Mouse (Mus musculus) layer of hippocampus, postnatal 10 days (tissue): ENCODE data around the gene Gm5426. TPM values are rescaled to one million over a fixed set of nuclear protein-coding genes. Genes with fewer than 3 reads are reported as not detected.
"Not testable (repeated sequence)": the region's sequence is repeated elsewhere in the genome, so short reads cannot be mapped to it uniquely, and the experiment has no call there.

ENCODE experiments used
- DNase-seq, 2 experiments: peaks; one replicate each; pipeline ENCODE4 v3.0.0; 2021; ENCODE audit warnings: low spot score in 2 of 2
- long read RNA-seq: library from polyadenylated mRNA; stranded (forward); transcript quantifications from one replicate; pipeline ENCODE4 v2.0.0, GENCODE M21; 2023
- total RNA-seq, 2 experiments: library from RNA; stranded (reverse); gene quantifications; 2 replicates each; pipeline ENCODE4 v1.2.3; 2021

Gm5426 gene
- total RNA-seq, result not detected
- long read RNA-seq, result 0 reads

DNA sequence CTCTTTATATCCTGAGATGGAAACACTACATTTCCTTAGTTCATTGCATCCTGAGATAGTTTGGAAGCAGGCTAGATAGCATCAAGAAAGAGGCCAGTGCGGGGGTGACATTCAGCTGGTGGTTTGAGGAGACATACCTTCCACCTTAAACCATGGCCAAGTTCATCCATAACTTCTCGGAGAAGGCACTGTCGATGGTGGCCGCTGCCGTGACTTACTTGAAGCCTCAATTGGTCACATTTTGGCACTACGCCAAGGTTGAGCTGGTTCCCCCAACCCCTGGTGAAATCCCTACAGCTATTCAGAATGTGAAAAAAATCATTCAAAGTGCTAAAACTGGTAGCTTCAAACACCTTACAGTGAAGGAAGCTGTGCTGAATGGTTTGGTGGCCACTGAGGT lies at the start of gene Gm5426:
Gene Gm5426 (plus strand): TSS at position 153 of the 400 bp plus-strand sequence.
- not testable (repeated sequence) for DNase-seq

DNA sequence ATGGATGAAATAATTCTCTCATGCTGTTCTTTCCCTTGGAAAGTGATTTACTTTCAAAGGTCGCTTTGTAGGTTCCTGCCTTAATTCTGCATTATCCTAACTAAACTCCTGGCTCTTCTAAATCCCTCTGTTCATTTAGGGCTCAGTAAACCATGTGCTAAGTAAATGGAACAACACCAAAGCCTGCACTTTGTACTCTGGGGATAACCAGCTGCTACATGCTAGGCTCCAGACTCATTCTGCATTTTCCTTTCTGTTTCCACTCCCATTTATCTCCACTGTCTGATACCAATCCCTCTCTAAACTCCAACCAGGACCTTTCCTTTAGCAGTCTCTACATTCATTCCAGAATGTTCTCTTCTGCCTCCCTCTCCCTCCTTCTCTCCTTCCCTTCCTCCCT lies 46.7 kb upstream of the Gm5426 start:
- DNase-seq, result no peak

DNA sequence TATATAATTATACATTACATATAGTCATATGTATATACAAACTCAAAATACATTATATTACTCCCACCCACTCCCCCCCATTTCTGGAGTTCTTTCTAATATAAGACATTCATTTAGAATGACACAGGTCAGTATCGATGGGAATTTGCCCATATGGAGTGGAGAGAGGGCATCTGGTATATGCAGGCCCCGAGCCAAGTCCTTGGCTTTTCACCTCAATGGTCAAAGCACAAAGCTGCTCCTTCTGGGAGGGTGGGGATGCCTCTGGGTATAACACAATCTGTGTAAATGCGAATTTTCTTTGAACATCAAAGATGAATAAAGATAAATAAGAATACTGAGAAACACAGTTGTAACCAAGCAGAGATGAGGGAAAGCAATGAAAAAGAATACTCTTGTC lies 46.0 kb upstream of the Gm5426 start:
- DNase-seq, result no peak

DNA sequence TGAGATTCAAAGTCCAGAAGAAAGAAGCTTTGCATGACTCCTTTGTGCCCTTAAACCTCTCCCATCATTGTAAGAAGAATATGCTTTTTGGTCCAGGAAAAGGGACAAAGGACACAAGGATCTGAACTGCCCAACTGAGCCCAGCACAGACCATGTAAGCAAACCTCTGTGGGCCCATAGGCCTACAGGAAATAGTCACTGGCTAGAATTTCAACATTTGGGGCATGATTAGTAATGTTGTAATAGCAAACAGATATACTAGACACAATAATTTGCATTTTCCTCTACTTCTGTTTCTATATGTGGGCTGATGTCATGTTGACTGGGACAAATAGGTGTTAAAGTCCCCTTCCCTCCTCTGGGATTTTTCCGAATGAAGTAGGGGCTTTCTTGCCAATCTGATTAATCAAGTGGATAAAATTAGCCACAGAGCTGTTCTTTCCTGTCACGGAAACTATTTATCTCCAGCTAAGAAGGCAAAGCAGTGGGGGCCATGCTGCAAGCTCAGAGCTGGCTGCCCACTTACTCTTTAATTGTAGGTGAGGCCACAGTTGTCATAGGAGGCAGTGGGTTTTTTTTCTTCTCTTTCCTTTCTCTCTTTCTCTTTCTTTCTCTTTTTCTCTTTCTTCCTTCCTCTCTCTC lies 42.4 kb upstream of the Gm5426 start:
- no peak for DNase-seq

DNA sequence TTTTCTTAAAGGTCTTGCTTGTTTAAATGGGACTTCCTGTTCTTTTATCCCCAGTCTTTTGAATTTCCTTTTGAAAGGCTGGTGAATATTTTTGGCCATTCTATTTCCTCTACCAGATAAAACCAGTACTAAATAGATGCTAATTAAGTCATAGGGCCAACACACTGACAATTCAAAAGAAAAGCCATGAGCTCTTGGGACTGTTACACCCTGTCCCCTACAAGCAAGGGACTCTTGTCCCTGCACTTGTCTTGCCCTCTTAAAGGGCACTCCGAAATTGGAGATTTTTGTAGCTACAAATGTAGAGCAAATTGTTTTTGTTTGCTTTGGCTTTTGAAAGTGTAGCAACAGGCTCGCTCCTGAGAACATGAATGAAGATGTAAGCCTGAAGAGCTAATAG lies 41.8 kb upstream of the Gm5426 start:
- no peak for DNase-seq

DNA sequence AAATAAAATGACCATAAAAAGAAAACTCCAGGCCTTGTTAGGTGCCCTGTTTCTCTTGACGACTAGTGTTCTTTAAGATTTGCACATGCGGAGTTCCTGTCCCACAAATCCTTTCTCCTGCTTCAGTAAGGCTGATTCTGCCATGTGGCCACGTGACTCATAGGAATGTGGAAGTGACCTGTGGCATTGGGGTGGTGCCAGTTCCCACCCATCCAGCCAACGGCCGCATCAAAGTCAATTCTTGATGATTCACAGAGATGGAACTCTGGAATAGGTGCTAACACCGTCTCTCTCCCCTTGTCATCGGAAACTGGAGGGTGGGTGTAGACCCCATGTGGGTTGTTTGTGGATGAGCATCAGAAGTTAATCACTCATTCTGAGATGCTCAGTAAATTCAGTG lies 39.7 kb upstream of the Gm5426 start:
- DNase-seq, result no peak

DNA sequence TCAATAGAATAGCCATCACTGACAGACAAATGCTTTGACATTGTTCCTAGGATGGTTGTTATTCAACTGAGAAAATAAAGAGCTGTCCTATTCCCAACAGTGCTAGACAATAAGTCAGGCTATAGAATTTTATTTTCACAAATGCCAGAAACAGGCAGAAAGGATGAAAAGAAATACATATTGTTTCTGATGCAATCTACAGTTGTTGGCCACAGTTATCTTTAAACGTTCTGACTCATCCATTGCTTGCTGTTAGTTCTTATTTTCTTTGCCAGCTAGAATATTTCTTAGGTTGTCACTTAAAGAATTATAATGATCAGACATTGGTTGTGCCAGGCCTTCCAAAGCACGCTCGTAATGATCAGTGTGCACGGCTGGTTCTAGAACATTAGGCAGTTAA lies 35.4 kb upstream of the Gm5426 start:
- DNase-seq, result no peak

DNA sequence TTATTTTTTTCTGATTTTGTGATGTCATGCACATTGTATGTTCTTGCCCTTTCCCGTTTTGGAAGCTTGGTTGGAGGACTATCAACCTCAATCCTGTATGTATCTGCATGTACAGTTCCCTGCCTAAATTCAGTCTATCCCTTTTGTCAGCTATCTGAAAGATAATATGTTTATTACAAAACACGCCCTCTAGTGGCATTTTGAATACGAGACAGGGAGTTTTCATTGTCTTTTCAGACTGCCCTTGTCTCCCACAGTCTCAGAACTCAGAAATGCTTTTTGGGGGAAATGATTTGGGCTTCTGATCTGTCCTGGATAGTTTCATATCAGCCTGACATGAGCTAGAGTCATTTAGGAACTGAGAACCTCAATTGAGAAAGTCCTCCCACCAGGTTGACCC lies 32.2 kb upstream of the Gm5426 start:
- DNase-seq, result no peak

DNA sequence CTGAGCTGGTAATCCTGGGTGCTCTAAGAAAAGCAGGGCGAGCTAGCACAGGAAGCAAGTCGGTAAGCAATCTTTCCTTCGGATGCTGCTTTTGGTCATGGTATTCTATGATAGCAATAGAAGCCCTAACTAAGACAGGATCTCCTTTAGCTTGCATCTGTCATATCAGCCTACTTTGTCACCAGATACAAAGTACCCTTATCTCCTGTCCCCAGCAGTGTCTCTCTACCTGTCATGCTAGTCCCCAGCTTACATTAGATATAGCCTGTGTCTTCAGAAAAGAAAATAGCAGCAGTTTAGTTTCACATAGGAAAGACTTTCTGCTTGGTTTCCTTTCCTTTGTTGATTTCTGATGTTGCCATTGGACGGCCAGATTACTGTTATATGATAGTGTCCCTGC lies 31.8 kb upstream of the Gm5426 start:
- DNase-seq, result no peak

DNA sequence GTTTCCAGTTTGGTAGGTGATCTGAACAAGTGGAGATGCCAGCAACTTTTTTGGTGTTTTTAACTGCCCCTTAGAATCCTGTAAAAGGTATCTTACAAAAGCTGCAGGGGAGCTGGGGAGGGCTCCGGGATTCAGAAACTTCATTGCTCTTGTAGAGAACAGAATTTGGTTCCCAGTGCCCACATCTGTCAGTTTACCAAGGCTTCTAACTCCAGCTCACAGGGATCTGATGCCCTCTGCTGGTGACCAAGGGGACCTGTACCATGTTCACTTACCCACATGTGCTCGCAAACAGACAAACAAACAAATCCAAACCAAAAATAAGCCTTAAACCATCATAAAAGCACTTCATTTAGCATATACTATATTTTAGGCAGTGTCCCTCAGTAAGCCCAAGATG lies 31.3 kb upstream of the Gm5426 start:
- DNase-seq, result no peak

DNA sequence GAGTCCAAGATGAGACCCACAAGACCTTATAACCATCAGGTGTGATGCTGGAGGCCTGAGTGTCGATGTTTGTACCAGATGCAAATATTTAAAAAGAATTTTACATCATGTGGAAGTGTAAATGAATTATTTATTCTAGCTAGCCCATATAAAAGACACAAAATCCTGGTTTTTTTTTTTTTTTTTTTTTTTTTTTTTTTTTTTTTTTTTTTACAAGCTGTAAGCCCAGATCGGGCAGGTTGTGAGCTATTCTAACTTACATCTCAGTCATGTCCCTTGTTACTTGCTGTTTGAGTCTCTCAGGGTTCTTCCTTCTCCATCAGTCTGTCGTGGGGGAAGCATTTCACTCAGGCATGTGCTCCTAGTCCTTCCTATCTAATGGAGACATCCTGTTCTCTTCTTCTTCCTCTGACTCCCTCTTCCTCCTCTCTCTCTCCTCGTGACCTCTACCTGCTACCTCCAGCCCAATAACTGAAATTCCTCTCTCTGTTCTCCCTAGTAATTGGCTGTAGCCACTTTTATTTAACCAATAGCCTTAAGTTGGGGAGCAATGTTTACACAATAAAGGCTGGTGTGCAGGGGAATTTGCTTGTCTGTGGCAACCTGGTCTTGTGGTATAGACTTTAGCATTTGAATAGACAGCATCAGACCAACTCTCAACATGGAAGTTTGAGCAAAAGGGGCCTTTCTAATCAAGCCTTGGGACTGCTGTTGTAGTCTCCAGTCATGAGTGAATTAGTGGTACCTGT lies 29.3 kb upstream of the Gm5426 start:
- no peak for DNase-seq

DNA sequence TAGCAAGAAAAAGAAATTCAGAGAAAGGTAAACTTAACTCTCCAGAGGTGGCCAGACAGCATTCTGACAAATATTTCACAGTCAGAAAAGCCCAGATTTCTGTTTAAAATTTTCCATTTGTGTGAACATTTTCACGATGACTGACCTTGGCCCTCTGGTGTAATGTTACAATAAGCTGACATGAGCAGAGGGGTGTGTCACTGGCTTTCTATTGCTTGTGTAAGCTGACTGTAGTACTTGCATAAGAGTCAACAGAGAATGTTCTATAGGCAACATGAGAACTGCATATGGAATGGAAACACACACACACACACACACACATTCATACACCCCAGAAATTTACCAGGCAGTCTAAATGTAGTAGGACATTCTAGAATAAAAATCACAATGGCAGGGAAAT lies 28.6 kb upstream of the Gm5426 start:
- no peak for DNase-seq

DNA sequence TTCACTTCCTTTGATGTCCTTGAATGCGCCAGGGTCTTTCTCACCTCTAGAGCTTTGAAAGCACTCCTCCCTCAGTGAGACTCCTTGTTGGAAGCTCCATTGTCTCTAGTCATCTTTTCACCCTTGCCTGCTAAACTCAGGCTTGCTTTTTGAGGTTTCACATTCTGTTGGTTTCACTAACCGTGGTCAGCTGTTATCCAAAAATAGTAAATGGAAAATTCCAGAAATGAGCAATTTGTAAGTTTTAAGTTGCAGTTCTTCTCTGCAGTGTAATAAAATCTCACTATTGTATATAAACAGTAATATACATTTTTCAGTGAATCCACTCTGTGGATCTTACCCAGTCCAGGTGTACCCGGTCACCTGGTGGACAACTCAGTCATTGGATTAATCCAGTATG lies 21.1 kb upstream of the Gm5426 start:
- no peak for DNase-seq

DNA sequence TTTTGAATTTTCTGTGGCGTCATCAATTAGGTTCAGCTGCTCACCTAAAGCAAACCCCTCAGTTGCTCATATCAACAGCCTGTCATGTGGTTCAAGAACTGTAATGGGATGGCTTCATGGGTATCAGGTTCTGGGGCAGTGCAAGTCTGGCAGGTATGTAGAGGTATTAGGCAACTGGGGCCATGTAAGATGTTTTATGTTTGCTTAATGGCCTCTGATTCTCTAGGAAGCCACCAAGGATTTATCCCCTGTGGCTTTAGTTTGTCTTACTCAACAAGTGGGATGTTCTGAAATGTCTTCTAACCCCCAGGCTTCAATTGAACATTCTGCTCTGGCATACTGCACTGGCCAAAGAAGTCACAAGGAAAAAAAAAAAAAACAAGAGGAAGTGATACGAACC lies 15.6 kb upstream of the Gm5426 start:
- no peak for DNase-seq

DNA sequence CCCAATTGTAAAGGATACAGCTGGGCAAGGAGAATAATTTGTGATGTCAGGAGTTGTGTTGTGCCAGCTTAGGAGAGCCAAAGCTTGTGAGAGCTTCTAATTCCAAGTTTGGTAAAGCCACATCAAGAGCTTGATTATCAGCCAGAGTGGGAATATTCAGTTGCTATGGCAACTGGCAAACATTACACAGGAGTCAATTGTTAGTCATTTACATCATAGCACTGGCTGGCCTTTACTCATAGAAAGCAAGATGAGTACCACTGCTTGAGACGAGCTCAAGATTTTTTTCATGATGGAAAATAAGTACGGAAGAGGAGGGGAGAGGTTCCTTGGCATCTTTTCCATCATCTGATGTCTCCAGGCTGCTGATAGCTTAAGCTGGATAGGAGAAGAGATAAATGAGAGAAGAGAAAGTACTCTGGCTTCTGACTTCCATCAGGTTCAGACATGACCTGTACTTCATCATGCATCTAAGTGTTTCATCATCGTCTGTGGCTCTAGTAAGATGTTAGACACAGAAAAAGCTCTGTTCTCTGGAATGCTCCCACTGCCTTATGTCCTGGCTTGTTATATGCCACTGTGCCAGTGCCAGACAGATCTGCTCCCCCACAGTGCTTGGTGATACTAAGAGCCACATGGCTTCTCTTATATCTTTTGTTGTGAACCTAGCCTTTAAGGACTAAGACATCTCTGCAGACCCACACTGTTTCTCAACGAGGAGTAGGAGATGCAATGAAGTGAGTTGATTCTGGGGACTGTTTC lies 15.0 kb upstream of the Gm5426 start:
- no peak for DNase-seq

DNA sequence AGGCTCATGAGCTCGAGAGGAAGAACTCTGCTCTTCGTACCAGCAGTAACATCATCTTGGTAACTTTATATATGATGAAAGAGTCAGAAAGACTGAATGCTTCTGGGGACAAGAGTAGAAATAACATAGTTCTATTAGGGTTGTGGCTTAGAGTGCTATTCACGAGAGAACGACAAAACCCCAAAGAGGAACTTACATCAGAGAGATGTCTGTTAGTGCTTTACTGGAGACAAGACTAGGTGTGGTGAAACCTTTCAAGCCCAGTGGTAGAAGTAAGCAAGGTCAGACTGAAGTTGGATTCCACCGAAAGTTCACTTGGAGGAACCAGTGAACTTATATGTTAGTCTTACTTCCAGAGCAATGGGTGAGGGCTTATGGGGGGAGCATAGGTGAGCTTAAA lies 12.5 kb upstream of the Gm5426 start:
- DNase-seq, result no peak

DNA sequence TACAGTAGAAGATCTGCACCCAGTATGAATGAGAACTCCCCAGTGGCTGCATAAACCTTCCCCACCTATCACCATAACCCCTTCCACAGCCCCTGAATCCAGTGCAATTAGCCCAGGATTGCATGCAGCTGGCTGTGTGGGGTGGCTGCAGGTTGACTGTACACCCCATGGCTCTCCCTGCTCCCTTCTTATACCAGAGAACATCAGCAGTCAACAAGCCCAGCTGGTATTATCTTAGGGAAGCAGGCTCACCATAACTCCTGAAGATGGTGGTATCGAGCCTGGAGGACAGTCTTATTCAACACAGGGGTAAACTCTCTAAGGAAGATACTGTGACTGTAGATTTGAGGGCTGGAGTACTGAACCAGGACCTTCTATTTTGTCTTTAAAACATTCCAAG lies 12.1 kb upstream of the Gm5426 start:
- no peak for DNase-seq

DNA sequence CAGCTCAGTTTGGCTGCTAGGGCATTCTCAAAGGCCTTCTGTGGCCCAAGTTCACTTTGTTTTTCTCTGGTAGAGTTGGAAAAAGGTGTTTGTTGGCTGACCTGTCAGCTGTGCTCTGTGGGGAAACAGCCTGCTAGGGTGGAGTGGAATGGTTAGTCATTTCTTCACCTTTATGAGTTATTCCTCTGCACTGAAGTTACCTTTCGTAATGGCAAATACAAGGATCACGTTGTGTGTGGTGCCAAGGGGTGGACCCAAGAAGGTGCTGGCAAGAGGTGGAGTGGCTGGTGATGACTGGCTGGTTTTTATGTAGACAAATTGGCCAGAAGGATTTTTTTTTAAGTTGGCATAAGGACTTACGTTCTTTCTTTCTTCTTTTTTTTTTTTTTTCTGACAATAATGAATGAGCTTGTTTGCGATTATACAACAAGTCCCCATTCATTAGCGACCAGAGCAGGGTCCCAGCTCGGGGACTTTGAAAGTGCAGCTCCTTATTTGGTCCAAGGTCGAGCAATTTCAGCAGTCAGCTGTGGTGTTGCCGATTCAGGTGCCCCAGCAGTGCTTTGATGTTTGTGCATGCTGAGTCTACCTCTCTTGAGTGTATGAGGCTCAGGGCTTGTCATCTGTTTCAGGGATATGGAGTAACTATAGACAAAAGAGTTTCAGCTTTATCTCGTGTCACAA lies 10.5 kb upstream of the Gm5426 start:
- DNase-seq, result no peak

DNA sequence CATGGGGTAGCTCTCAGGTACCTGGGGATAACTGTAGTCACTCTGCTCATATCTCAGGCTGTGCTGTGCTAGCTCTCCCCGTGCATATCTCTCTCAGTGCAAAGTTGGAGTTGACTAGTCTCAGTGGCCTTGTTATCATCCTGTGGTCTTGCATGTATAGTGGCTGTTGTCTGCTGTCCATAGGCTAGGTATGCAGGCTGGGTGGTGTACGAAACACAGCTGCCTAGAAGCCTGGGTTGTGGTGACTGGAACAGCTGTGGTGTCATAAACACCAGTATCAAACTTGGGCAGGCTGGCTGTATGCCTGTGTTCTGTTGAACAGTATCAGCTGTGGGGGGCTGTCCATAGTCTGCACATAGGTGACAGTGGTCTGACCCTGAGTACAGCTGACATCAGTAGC lies 7.2 kb upstream of the Gm5426 start:
- DNase-seq, result no peak

DNA sequence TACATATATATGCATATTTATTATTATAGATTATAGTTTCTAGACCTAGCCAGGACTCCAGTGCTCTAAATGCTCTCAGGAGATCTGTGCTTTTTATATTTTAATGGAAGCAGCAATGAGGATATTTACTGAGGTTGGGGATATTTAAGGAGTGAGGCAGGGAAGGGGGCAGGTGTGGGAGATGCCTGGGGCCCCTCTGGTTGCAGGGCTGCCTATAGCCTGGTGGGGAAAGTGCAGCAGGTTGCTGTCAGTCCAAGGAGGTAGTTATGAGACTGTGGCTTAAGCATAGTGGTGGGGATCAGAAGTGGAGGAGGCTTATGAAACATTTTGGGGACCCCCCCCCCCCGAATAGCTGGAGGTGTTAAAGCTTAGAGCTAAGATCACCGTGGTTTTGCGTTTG lies 6.0 kb upstream of the Gm5426 start:
- DNase-seq, result no peak

DNA sequence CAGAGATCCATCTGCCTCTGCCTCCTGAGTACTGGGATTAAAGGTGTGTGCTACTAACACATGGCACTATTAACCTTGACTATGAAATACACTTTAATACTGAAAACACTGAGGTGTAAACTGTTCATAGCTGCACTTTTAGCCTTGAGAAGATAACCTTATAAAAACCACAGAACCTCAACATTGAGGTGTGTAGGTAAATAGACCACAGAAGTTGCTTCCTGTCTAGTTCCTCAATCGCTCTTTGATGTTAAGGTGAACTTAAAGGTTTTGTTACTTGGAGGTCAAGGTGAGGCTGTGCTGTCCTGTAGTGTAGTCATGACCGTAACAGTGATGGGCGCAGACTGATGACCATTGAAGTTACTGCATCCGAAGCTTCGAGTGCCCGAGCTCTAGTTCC lies 5.3 kb upstream of the Gm5426 start:
- DNase-seq, result no peak

DNA sequence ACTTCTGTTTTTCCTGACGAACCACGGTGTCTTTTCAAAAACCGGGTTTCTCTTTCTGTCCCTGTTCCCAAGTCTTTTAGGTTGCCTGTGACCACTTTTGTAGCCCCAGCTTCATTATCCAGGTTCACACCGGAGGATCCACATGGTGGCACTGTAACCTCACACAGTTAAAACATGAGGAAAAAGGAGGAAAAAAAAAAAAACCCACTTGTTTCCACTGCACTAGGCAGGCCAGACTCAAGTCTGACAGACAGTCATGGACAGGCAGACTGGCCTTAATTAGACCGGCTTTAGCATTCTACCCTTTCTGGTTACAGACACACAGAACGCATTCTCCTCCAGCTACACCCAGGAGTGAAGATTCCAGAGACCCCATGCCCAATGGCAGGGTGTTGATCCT lies 4.2 kb upstream of the Gm5426 start:
- DNase-seq, result peak; percentile 73 to 80
